Mouse (Mus musculus): ENCODE measurements around the gene Kif5a. TPM values are rescaled to one million over a fixed set of nuclear protein-coding genes. Genes with fewer than 3 reads are reported as not detected.

Gene Kif5a
- polyA plus RNA-seq, 2 experiments = 2.8 to 9.7 TPM

DNA sequence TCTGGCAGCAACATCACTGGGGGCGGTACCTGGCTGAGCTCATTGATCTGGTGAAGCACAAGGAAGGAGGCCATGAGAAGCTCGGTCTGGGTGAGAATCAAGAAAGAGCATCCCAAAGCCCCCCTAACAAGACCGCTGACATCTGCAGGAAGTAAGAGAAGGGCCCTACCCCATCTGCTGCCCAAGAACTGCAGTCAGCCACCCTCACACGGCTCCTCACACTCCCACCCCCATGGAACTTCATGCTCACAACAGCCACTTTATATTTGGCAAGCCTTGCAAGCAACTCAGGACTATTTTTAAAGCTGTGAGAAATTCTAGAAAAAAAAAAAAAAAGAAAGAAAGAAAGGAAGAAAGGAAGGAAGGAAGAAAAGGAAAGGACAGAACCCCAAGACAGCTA lies 54.2 kb downstream of the Kif5a start:
- Histone ChIP-seq H3K27me3 (ENCODE audit: control insufficient read depth, insufficient read depth, low read length) (no peaks in the 10 kb centered on the region), H3K9ac (ENCODE audit: low read depth, low read length, severe bottlenecking) (no peak overlapping the region), H3K27ac (replicated peaks; ENCODE audit: low read depth, low read length) (no peak overlapping the region), H3K36me3 (ENCODE audit: control insufficient read depth, insufficient read depth, low read length) (peaks cover 37% of the 10 kb centered on the region), H3K4me3 (replicated peaks; ENCODE audit: low read length) (no peak overlapping the region), H3K4me1 (ENCODE audit: control insufficient read depth, insufficient read depth, low read length) (peaks cover 8% of the 10 kb centered on the region), H3K9me3 (ENCODE audit: control insufficient read depth, low read length) (no peaks in the 10 kb centered on the region), H3K4me2 (replicated peaks; ENCODE audit: low read depth, low read length, severe bottlenecking) (no peak overlapping the region)
- DNase-seq (ENCODE audit: low spot score) (no peak), ATAC-seq (ENCODE audit: low FRiP score, low read depth) (no peak)
- 80% methylated on average over 4 of the region's 4 CpGs for WGBS
- TF ChIP-seq POLR2A (IDR thresholded peaks at IDR 0.05; ENCODE audit: borderline replicate concordance, extremely low read depth, insufficient read depth, insufficient read length) = no peak

DNA sequence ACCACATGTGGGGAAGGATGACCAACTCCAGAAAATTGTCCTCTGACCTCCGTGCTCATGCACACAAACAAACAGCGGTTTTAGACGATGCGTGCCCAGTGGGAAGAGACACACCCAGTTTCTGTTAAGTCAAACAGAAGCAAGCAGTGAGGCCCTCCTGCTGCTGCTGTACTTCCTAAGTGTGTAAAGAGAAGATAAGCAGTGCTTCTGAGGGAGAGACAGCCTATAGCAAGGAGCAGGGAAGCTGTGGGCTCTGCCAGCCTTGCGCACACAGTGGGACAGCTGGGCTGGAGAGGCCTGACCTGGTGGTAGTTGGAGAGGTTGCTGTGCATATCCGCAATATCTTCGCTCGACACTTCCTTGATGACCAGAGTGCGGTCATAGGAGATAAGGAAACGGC lies 57.8 kb downstream of the Kif5a start:
- H3K4me2 ChIP-seq (replicated peaks; ENCODE audit: low read depth, low read length, severe bottlenecking) = no peak overlapping the region
- H3K9ac ChIP-seq (ENCODE audit: low read depth, low read length, severe bottlenecking) = no peak overlapping the region
- no peak for TF ChIP-seq POLR2A (IDR thresholded peaks at IDR 0.05; ENCODE audit: borderline replicate concordance, extremely low read depth, insufficient read depth, insufficient read length)
- DNase-seq (ENCODE audit: low spot score) (no peak), ATAC-seq (ENCODE audit: low FRiP score, low read depth) (no peak)
- H3K27me3 ChIP-seq (ENCODE audit: control insufficient read depth, insufficient read depth, low read length) = no peaks in the 10 kb centered on the region
- no peaks in the 10 kb centered on the region for H3K9me3 ChIP-seq (ENCODE audit: control insufficient read depth, low read length)
- H3K36me3 ChIP-seq (ENCODE audit: control insufficient read depth, insufficient read depth, low read length) = peaks cover 62% of the 10 kb centered on the region
- WGBS = 96% methylated on average over 10 of the region's 10 CpGs
- peaks cover 3% of the 10 kb centered on the region for H3K4me1 ChIP-seq (ENCODE audit: control insufficient read depth, insufficient read depth, low read length)
- no peak overlapping the region for H3K4me3 ChIP-seq (replicated peaks; ENCODE audit: low read length)
- H3K27ac ChIP-seq (replicated peaks; ENCODE audit: low read depth, low read length) = no peak overlapping the region

DNA sequence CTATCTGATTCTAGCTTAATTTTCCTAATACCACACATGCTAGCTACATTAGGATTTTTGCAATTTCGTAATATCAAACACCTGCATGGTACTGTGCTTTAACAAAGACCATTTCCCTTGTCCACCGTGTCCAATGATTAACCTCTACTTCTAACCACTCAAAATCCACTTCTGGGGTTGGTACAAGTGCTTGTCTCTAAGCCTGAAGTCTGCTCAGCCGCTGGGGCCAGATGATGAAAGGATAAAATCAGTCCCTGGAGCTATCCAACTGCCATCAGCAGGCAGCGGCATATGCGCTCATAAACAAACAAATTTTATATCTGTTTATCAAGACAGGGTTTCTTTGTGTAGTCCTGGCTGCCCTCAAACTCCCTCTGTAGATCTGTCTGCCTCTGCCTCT lies 58.6 kb downstream of the Kif5a start:
- Histone ChIP-seq H3K4me3 (replicated peaks; ENCODE audit: low read length) (no peak overlapping the region), H3K4me2 (replicated peaks; ENCODE audit: low read depth, low read length, severe bottlenecking) (no peak overlapping the region), H3K27ac (replicated peaks; ENCODE audit: low read depth, low read length) (no peak overlapping the region), H3K36me3 (ENCODE audit: control insufficient read depth, insufficient read depth, low read length) (peaks cover 69% of the 10 kb centered on the region), H3K9ac (ENCODE audit: low read depth, low read length, severe bottlenecking) (no peak overlapping the region), H3K27me3 (ENCODE audit: control insufficient read depth, insufficient read depth, low read length) (no peaks in the 10 kb centered on the region), H3K4me1 (ENCODE audit: control insufficient read depth, insufficient read depth, low read length) (no peaks in the 10 kb centered on the region), H3K9me3 (ENCODE audit: control insufficient read depth, low read length) (no peaks in the 10 kb centered on the region)
- 91% methylated on average over 5 of the region's 5 CpGs for WGBS
- no peak for TF ChIP-seq POLR2A (IDR thresholded peaks at IDR 0.05; ENCODE audit: borderline replicate concordance, extremely low read depth, insufficient read depth, insufficient read length)
- DNase-seq (ENCODE audit: low spot score) (no peak), ATAC-seq (ENCODE audit: low FRiP score, low read depth) (no peak)

DNA sequence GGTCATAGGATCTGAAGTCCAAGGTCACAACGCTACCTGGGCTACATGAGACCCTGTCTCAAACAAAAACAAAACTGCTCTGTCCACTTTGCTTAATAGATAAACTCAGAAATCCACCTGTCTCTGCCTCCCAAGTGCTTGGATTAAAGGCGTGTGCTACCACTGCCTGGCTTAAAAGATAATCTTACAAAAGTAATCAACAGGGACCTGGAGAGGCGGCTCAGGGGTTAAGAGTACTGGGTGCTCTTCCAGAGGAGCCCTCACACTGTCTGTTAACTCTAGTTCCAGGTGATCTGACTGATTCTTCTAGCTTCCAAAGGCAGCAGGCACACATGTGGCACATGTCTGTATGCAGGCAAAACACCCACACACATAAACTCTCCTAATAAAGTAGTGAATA lies 60.0 kb downstream of the Kif5a start:
- Histone ChIP-seq H3K4me1 (ENCODE audit: control insufficient read depth, insufficient read depth, low read length) (no peaks in the 10 kb centered on the region), H3K9me3 (ENCODE audit: control insufficient read depth, low read length) (no peaks in the 10 kb centered on the region), H3K27ac (replicated peaks; ENCODE audit: low read depth, low read length) (no peak overlapping the region), H3K36me3 (ENCODE audit: control insufficient read depth, insufficient read depth, low read length) (peaks cover 79% of the 10 kb centered on the region), H3K4me3 (replicated peaks; ENCODE audit: low read length) (no peak overlapping the region), H3K4me2 (replicated peaks; ENCODE audit: low read depth, low read length, severe bottlenecking) (no peak overlapping the region), H3K27me3 (ENCODE audit: control insufficient read depth, insufficient read depth, low read length) (no peaks in the 10 kb centered on the region), H3K9ac (ENCODE audit: low read depth, low read length, severe bottlenecking) (no peak overlapping the region)
- TF ChIP-seq POLR2A (IDR thresholded peaks at IDR 0.05; ENCODE audit: borderline replicate concordance, extremely low read depth, insufficient read depth, insufficient read length) = no peak
- ATAC-seq (ENCODE audit: low FRiP score, low read depth) (no peak), DNase-seq (ENCODE audit: low spot score) (no peak)
- WGBS = 79% methylated on average over 3 of the region's 3 CpGs

DNA sequence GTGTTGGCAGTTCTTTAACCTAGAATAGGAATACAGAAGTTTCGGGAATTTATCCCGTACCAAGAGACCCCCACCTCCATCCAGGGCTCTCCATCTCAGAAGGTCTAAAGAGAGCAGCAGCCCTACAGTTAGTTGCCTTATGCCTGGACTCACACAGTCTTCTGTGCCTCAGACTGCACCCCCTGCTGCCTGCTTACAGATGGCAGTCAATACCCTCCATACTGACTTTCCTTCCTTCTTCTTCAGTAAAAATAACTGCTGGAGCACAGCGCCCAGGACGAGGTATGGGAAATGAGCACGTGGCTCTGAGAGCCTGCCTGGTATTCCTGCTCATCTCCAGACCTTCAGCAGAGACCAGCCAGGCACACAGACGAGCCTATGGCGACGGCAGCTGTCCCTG lies 62.9 kb downstream of the Kif5a start:
- Histone ChIP-seq H3K27ac (replicated peaks; ENCODE audit: low read depth, low read length) (no peak overlapping the region), H3K9ac (ENCODE audit: low read depth, low read length, severe bottlenecking) (no peak overlapping the region), H3K4me1 (ENCODE audit: control insufficient read depth, insufficient read depth, low read length) (peaks cover 5% of the 10 kb centered on the region; the same call in 1 of the 2 replicates), H3K36me3 (ENCODE audit: control insufficient read depth, insufficient read depth, low read length) (peaks cover 64% of the 10 kb centered on the region), H3K9me3 (ENCODE audit: control insufficient read depth, low read length) (no peaks in the 10 kb centered on the region), H3K4me3 (replicated peaks; ENCODE audit: low read length) (no peak overlapping the region), H3K27me3 (ENCODE audit: control insufficient read depth, insufficient read depth, low read length) (no peaks in the 10 kb centered on the region), H3K4me2 (replicated peaks; ENCODE audit: low read depth, low read length, severe bottlenecking) (no peak overlapping the region)
- no peak for DNase-seq (ENCODE audit: low spot score)
- 83% methylated on average over 8 of the region's 8 CpGs for WGBS
- no peak for TF ChIP-seq POLR2A (IDR thresholded peaks at IDR 0.05; ENCODE audit: borderline replicate concordance, extremely low read depth, insufficient read depth, insufficient read length)
- ATAC-seq (ENCODE audit: low FRiP score, low read depth) = no peak

DNA sequence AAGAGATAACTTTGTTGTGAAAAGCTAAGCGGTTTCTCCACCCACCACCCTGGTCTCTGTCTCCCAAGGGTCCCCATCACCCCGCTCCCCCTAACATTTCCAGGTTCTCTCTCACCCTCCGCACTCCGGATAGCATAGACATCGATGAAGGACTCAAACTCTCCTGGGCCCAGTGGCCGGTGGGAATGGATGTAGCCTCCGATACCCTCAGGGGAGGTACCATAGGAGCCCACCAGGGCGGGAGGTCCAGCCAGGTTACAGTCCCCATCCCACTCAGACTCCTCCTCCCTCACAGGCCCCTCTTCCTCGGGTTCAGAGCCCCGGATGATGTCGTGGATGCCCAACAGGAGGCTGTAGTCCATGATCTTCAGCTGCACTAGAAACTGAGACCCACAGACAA lies 63.7 kb downstream of the Kif5a start:
- no peak for ATAC-seq (ENCODE audit: low FRiP score, low read depth)
- no peak overlapping the region for H3K4me3 ChIP-seq (replicated peaks; ENCODE audit: low read length)
- H3K4me1 ChIP-seq (ENCODE audit: control insufficient read depth, insufficient read depth, low read length) = peaks cover 11% of the 10 kb centered on the region
- no peak overlapping the region for H3K27ac ChIP-seq (replicated peaks; ENCODE audit: low read depth, low read length)
- H3K36me3 ChIP-seq (ENCODE audit: control insufficient read depth, insufficient read depth, low read length) = peaks cover 56% of the 10 kb centered on the region
- no peak overlapping the region for H3K9ac ChIP-seq (ENCODE audit: low read depth, low read length, severe bottlenecking)
- TF ChIP-seq POLR2A (IDR thresholded peaks at IDR 0.05; ENCODE audit: borderline replicate concordance, extremely low read depth, insufficient read depth, insufficient read length) = no peak
- DNase-seq (ENCODE audit: low spot score) = no peak
- H3K9me3 ChIP-seq (ENCODE audit: control insufficient read depth, low read length) = no peaks in the 10 kb centered on the region
- H3K4me2 ChIP-seq (replicated peaks; ENCODE audit: low read depth, low read length, severe bottlenecking) = no peak overlapping the region
- H3K27me3 ChIP-seq (ENCODE audit: control insufficient read depth, insufficient read depth, low read length) = no peaks in the 10 kb centered on the region
- WGBS = 78% methylated on average over 11 of the region's 11 CpGs
